Mouse (Mus musculus) small intestine, adult 2 months (tissue): ENCODE measurements at regions not wholly inside any gene's neighbourhood (a gene's known extent, or its start where the extent isn't known, plus 50 kb on each side); places are given as distances from the start of the nearest gene placed in this dataset.

Experiments used
- CTCF ChIP-seq: fragments of 200-500 bp; IDR thresholded peaks from 2 replicates; pipeline ENCODE4 v1.5.1; 2012; ENCODE audit warnings: low read depth, mild to moderate bottlenecking, control low read depth, inconsistent platforms, low read length, moderate library complexity, mixed read lengths; ENCODE audit not compliant: insufficient replicate concordance, insufficient read length; ENCODE audit errors: extremely low read depth
- POLR2A ChIP-seq: fragments of 200-500 bp; IDR thresholded peaks from 2 replicates; pipeline ENCODE4 v1.6.1; 2012; ENCODE audit warnings: low read depth, mild to moderate bottlenecking, control low read depth, inconsistent platforms, low read length, moderate library complexity

- TF ChIP-seq CTCF, result no peak
- TF ChIP-seq POLR2A, result no peak
Measured at GRCm38 (mm10) chr5:39273710-39274385, 397.2 kb upstream of the Clnk start.
